In genomic region chr2:119762276-119762675, GRCm38 (mm10) we compare ENCODE assay signal across 18 mouse cellular contexts. TPM values are rescaled to one million over a fixed set of nuclear protein-coding genes. Genes with fewer than 3 reads are reported as not detected.
"Had no signal": no experiment of that assay in that cellular context is flagged by ENCODE, and none has a peak within 500 bp of the region (broad histone marks: within the 10 kb centered on the region; RNA-seq: fewer than 3 reads in every experiment).

No protein-coding gene starts in this region.

- ATAC-seq: liver, postnatal 0 days; lung, postnatal 0 days; midbrain, embryonic 13.5 days; midbrain, embryonic 15.5 days had no signal

- DNase-seq: liver, embryonic 13.5 days; liver, postnatal 0 days; lung, adult 2 months; lung, postnatal 14 days; lung, postnatal 36 days; retina, postnatal 1 day; right cerebral cortex, adult 18-20 months; right cerebral cortex, postnatal 25 days; right cerebral cortex, postnatal 4 days; spleen, adult 18-20 months; thymus, adult 2 months; thymus, postnatal 25 days; thymus, postnatal 4 days had no signal

RNA-seq across cellular contexts. Expression of gene Ltk, which starts 2.0 kb away (rescaled TPM):
- total RNA-seq: megakaryocyte progenitor cell, adult 5-6 weeks; monocyte, adult 5-6 weeks had no signal

RNA-seq across cellular contexts. Expression of gene Itpka, which starts 20.1 kb away (rescaled TPM):
- total RNA-seq: monocyte, adult 5-6 weeks had no signal

RNA-seq across cellular contexts. Expression of gene Tyro3, which starts 35.3 kb away (rescaled TPM):
- total RNA-seq: megakaryocyte progenitor cell, adult 5-6 weeks had no signal
